27 mouse cellular contexts compared by ENCODE assay signal in genomic region chr15:77016509-77016908, GRCm38 (mm10). TPM values are rescaled to one million over a fixed set of nuclear protein-coding genes. Genes with fewer than 3 reads are reported as not detected.
A peak's percentile ranks its signal among the peaks of the same experiment; 100 is the strongest.
DNase-seq lines count a peak whose midpoint lies in the region; ATAC-seq and TF ChIP-seq lines count a peak whose summit lies in the region.
"Had no signal": no experiment of that assay in that cellular context is flagged by ENCODE, and none has a peak within 500 bp of the region (broad histone marks: within the 10 kb centered on the region; RNA-seq: fewer than 3 reads in every experiment).

No protein-coding gene starts in this region.

- H3K4me2 ChIP-seq in heart, embryonic 15.5 days, result no peak overlapping the region
- H3K4me2 ChIP-seq in heart, embryonic 12.5 days, result no peak overlapping the region
- H3K4me2 ChIP-seq in heart, postnatal 0 days (ENCODE audit: low read depth, low read length), result no peak overlapping the region
- H3K4me2 ChIP-seq: embryonic facial prominence, embryonic 13.5 days; embryonic facial prominence, embryonic 15.5 days; forebrain, embryonic 12.5 days had no signal

- no peaks in the 10 kb centered on the region for H3K27me3 ChIP-seq in heart, embryonic 10.5 days (ENCODE audit: insufficient read depth, poor library complexity, severe bottlenecking)
- H3K27me3 ChIP-seq in heart, embryonic 15.5 days, result no peaks in the 10 kb centered on the region
- no peaks in the 10 kb centered on the region for H3K27me3 ChIP-seq in heart, embryonic 12.5 days (replicated peaks)
- no peaks in the 10 kb centered on the region for H3K27me3 ChIP-seq in heart, postnatal 0 days (ENCODE audit: control insufficient read depth, insufficient read depth, low read length)
- H3K27me3 ChIP-seq: embryonic facial prominence, embryonic 13.5 days; embryonic facial prominence, embryonic 15.5 days; forebrain, embryonic 12.5 days had no signal

- intact Hi-C loops in heart, postnatal 14 days (cut with DNase I), result no loop called here
- intact Hi-C loops in heart, postnatal 25 days (cut with DNase I), result no loop called here

- peak; percentile 87 for DNase-seq in heart, adult 11 months
- no peak for DNase-seq in heart, postnatal 14 days
- no peak for DNase-seq in heart, embryonic 10.5 days (ENCODE audit: low spot score)
- DNase-seq in heart, postnatal 25 days (ENCODE audit: low spot score), result no peak
- DNase-seq in heart, postnatal 0 days (ENCODE audit: low spot score), result no peak
- no peak for DNase-seq in heart, postnatal 4 days
- DNase-seq: adrenal gland, adult 2 months; adrenal gland, postnatal 10 days; adrenal gland, postnatal 25 days; cerebellum, adult 11 months; cerebellum, adult 18-20 months; cerebellum, adult 8-10 months; cerebellum, adult 9-11 months; cerebellum, postnatal 14 days; cerebellum, postnatal 36 days; embryo, embryonic 11 days had no signal

- no peak for TF ChIP-seq CTCF in heart, postnatal 0 days (IDR thresholded peaks at IDR 0.05; ENCODE audit: low read depth)

- H3K4me1 ChIP-seq in heart, embryonic 10.5 days, result peaks cover 94% of the 10 kb centered on the region
- peaks cover 93% of the 10 kb centered on the region for H3K4me1 ChIP-seq in heart, embryonic 15.5 days (replicated peaks)
- peaks cover 92% of the 10 kb centered on the region for H3K4me1 ChIP-seq in heart, embryonic 12.5 days (replicated peaks)
- H3K4me1 ChIP-seq in heart, postnatal 0 days (ENCODE audit: control insufficient read depth, insufficient read depth), result peaks cover 63% of the 10 kb centered on the region

- no peaks in the 10 kb centered on the region for H3K9me3 ChIP-seq in heart, embryonic 10.5 days
- H3K9me3 ChIP-seq in heart, embryonic 15.5 days (replicated peaks), result no peaks in the 10 kb centered on the region
- no peaks in the 10 kb centered on the region for H3K9me3 ChIP-seq in heart, embryonic 12.5 days (replicated peaks)
- no peaks in the 10 kb centered on the region for H3K9me3 ChIP-seq in heart, postnatal 0 days (replicated peaks; ENCODE audit: control insufficient read depth, low read length)
- H3K9me3 ChIP-seq: embryonic facial prominence, embryonic 13.5 days; embryonic facial prominence, embryonic 15.5 days; forebrain, embryonic 10.5 days; forebrain, embryonic 12.5 days had no signal

- no peak overlapping the region for H3K9ac ChIP-seq in heart, embryonic 15.5 days
- H3K9ac ChIP-seq in heart, embryonic 12.5 days, result no peak overlapping the region
- H3K9ac ChIP-seq in heart, postnatal 0 days (replicated peaks; ENCODE audit: low read depth, low read length), result no peak overlapping the region; the same call in 1 of the 2 replicates
- H3K9ac ChIP-seq: embryonic facial prominence, embryonic 13.5 days; embryonic facial prominence, embryonic 15.5 days; forebrain, embryonic 12.5 days had no signal

- no peak overlapping the region for H3K4me3 ChIP-seq in heart, embryonic 10.5 days
- H3K4me3 ChIP-seq in heart, embryonic 15.5 days, result no peak overlapping the region
- no peak overlapping the region for H3K4me3 ChIP-seq in heart, embryonic 12.5 days
- H3K4me3 ChIP-seq in heart, postnatal 0 days (ENCODE audit: low read depth, low read length), result no peak overlapping the region
- H3K4me3 ChIP-seq: embryonic facial prominence, embryonic 13.5 days; embryonic facial prominence, embryonic 15.5 days; erythroblast, embryonic 14.5 days; forebrain, embryonic 10.5 days; forebrain, embryonic 12.5 days had no signal

- ATAC-seq in heart, embryonic 15.5 days (replicated peaks; ENCODE audit: insufficient number of reproducible peaks, insufficient read depth, low FRiP score, low read depth), result no peak
- ATAC-seq in heart, embryonic 12.5 days (ENCODE audit: insufficient number of reproducible peaks, low FRiP score), result no peak
- no peak for ATAC-seq in heart, postnatal 0 days (ENCODE audit: insufficient read depth, low read depth)
- ATAC-seq: forebrain, embryonic 14.5 days had no signal

- no peaks in the 10 kb centered on the region; the same call in 1 of the 2 replicates for H3K36me3 ChIP-seq in heart, embryonic 10.5 days
- no peaks in the 10 kb centered on the region for H3K36me3 ChIP-seq in heart, embryonic 15.5 days
- H3K36me3 ChIP-seq in heart, embryonic 12.5 days, result peaks cover 6% of the 10 kb centered on the region; the same call in 1 of the 2 replicates
- peaks cover 28% of the 10 kb centered on the region for H3K36me3 ChIP-seq in heart, postnatal 0 days (replicated peaks; ENCODE audit: control insufficient read depth, insufficient read depth, low read length)
- H3K36me3 ChIP-seq: embryonic facial prominence, embryonic 13.5 days; embryonic facial prominence, embryonic 15.5 days; forebrain, embryonic 10.5 days; forebrain, embryonic 12.5 days had no signal

- no peak for TF ChIP-seq EP300 in heart, postnatal 0 days (IDR thresholded peaks at IDR 0.05; ENCODE audit: low read depth)

- WGBS in heart, embryonic 10.5 days, result 90% methylated on average over 6 of the region's 6 CpGs
- WGBS in heart, embryonic 15.5 days, result 91% methylated on average over 6 of the region's 6 CpGs
- WGBS in heart, embryonic 12.5 days, result 84% methylated on average over 6 of the region's 6 CpGs
- WGBS in heart, postnatal 0 days, result 88% methylated on average over 6 of the region's 6 CpGs

- peak overlapping the region; percentile 88; the same call in 1 of the 2 replicates for H3K27ac ChIP-seq in heart, embryonic 10.5 days
- H3K27ac ChIP-seq in heart, embryonic 15.5 days, result peak overlapping the region; percentile 98; the same call in 1 of the 2 replicates
- H3K27ac ChIP-seq in heart, embryonic 12.5 days (ENCODE audit: poor library complexity, severe bottlenecking), result no peak overlapping the region
- H3K27ac ChIP-seq in heart, postnatal 0 days (ENCODE audit: low read depth), result peak overlapping the region; percentile 95
- H3K27ac ChIP-seq: embryonic facial prominence, embryonic 13.5 days; embryonic facial prominence, embryonic 15.5 days; forebrain, embryonic 10.5 days; forebrain, embryonic 12.5 days had no signal

RNA-seq across cellular contexts. Expression of gene Apol6, which starts 28.0 kb away (rescaled TPM):
- total RNA-seq in heart, postnatal 14 days (2021), result 1 to 10 TPM in 1 of 2 experiments, under 1 TPM in 1; 0.66 to 2.5 TPM
- 0.27 and 0.77 TPM in 2 replicates for polyA plus RNA-seq in heart, embryonic 10.5 days (2016; fragmentation: Nextera tagmentation; extraction: Ambion mirVana)
- total RNA-seq in heart, postnatal 25 days (2021), result under 1 TPM; 0.67 to 0.86 TPM
- 0.19 and 0.26 TPM in 2 replicates for polyA plus RNA-seq in heart, embryonic 15.5 days (2015; fragmentation: Nextera tagmentation; extraction: Ambion mirVana)
- polyA plus RNA-seq in heart, embryonic 12.5 days (2016; fragmentation: Nextera tagmentation; extraction: Ambion mirVana), result 0.36 TPM in 1 of 2 replicates, not detected in the other
- total RNA-seq in heart, postnatal 0 days (2014; rRNA removed; ENCODE audit: low replicate concordance), result not detected in 2 replicates
- 0.11 TPM in 2 replicates for polyA plus RNA-seq in heart, postnatal 0 days (2015; fragmentation: Nextera tagmentation; extraction: Ambion mirVana)
- total RNA-seq in heart, postnatal 4 days (2021), result under 1 TPM; 0.62 to 0.65 TPM
- total RNA-seq: common myeloid progenitor, adult 5-6 weeks; MEL had no signal
- polyA plus RNA-seq: forebrain, embryonic 12.5 days; forebrain, embryonic 14.5 days had no signal

RNA-seq across cellular contexts. Expression of gene Mb, which starts 34.0 kb away (rescaled TPM):
- total RNA-seq in heart, postnatal 14 days (2021), result over 10,000 TPM; 12,884 to 13,789 TPM
- 29.5 and 90.1 TPM in 2 replicates for polyA plus RNA-seq in heart, embryonic 10.5 days (2016; fragmentation: Nextera tagmentation; extraction: Ambion mirVana)
- total RNA-seq in heart, postnatal 25 days (2021), result over 10,000 TPM; 17,245 to 18,320 TPM
- 776 and 844 TPM in 2 replicates for polyA plus RNA-seq in heart, embryonic 15.5 days (2015; fragmentation: Nextera tagmentation; extraction: Ambion mirVana)
- polyA plus RNA-seq in heart, embryonic 12.5 days (2016; fragmentation: Nextera tagmentation; extraction: Ambion mirVana), result 209 and 214 TPM in 2 replicates
- 4,504 and 5,889 TPM in 2 replicates for total RNA-seq in heart, postnatal 0 days (2014; rRNA removed; ENCODE audit: low replicate concordance)
- 3,958 and 4,151 TPM in 2 replicates for polyA plus RNA-seq in heart, postnatal 0 days (2015; fragmentation: Nextera tagmentation; extraction: Ambion mirVana)
- 1,000 to 10,000 TPM; 6,207 to 7,219 TPM for total RNA-seq in heart, postnatal 4 days (2021)
- total RNA-seq: common myeloid progenitor, adult 5-6 weeks; ES-E14; MEL had no signal
- polyA plus RNA-seq: adrenal gland, adult 2 months; erythroblast, embryonic 14.5 days; forebrain, embryonic 12.5 days; forebrain, embryonic 14.5 days had no signal
